Mouse (Mus musculus) liver, embryonic 11.5 days (tissue): ENCODE measurements around the gene Fbxo47. TPM values are rescaled to one million over a fixed set of nuclear protein-coding genes. Genes with fewer than 3 reads are reported as not detected.

Experiments
- ATAC-seq: fragments of 200-750 bp; cut with Nextera tagmentation; replicated peaks from 2 replicates; pipeline ENCODE4 v1.8.0; 2017; ENCODE audit warnings: moderate number of reproducible peaks, mild to moderate bottlenecking, moderate TSS enrichment, moderate library complexity; ENCODE audit not compliant: low FRiP score
- DNase-seq: peaks from one replicate; pipeline ENCODE4 v3.0.0-alpha.2; 2017; ENCODE audit warnings: low spot score
- H3K27ac ChIP-seq: fragments of 300-500 bp; sonication (generic); 2 replicates; pipeline ENCODE4 v1.5.1; 2014; ENCODE audit warnings: mild to moderate bottlenecking, low read depth, low read length, control low read depth
- H3K27me3 ChIP-seq: fragments of 300-500 bp; sonication (generic); replicated peaks from 2 replicates; pipeline ENCODE4 v1.6.1; 2014; ENCODE audit warnings: low read length, mixed read lengths; ENCODE audit not compliant: control insufficient read depth, insufficient read depth
- H3K36me3 ChIP-seq: fragments of 300-500 bp; sonication (generic); 2 replicates; pipeline ENCODE4 v1.6.1; 2014; ENCODE audit warnings: mild to moderate bottlenecking, low read length, moderate library complexity, mixed read lengths; ENCODE audit not compliant: control insufficient read depth, insufficient read depth
- H3K4me1 ChIP-seq: fragments of 300-500 bp; sonication (generic); replicated peaks from 2 replicates; pipeline ENCODE4 v1.6.1; 2014; ENCODE audit warnings: low read length, mixed read lengths; ENCODE audit not compliant: control insufficient read depth, insufficient read depth
- H3K4me2 ChIP-seq: fragments of 300-500 bp; sonication (generic); 2 replicates; pipeline ENCODE4 v1.6.1; 2014; ENCODE audit warnings: mild to moderate bottlenecking, control low read depth, moderate library complexity
- H3K4me3 ChIP-seq: fragments of 300-500 bp; sonication (generic); 2 replicates; pipeline ENCODE4 v1.5.1; 2014; ENCODE audit warnings: low read depth, low read length, control low read depth
- H3K9ac ChIP-seq: fragments of 300-500 bp; sonication (generic); 2 replicates; pipeline ENCODE4 v1.6.1; 2014; ENCODE audit warnings: low read depth, low read length, control low read depth
- H3K9me3 ChIP-seq: fragments of 300-500 bp; sonication (generic); 2 replicates; pipeline ENCODE4 v1.6.1; 2016; ENCODE audit warnings: low read length, inconsistent platforms, mixed read lengths; ENCODE audit not compliant: control insufficient read depth
- WGBS: fragments of 180-500 bp; shearing (Covaris S2); extraction: QIAGEN DNeasy Blood & Tissue Kit; methylation state at CpG from one replicate; pipeline ENCODE4 v1.1.7; 2014; 5-methylcytosine and 5-hydroxymethylcytosine counted together
- polyA plus RNA-seq: library from polyadenylated mRNA; unstranded; fragments of >200 nt; fragmentation: Nextera tagmentation; extraction: Ambion mirVana; gene quantifications from 2 replicates; pipeline ENCODE4 v1.2.1, GENCODE M21; 2014

Fbxo47 gene
- polyA plus RNA-seq, 1 experiment from 2014 or later, result 1.1 TPM

DNA sequence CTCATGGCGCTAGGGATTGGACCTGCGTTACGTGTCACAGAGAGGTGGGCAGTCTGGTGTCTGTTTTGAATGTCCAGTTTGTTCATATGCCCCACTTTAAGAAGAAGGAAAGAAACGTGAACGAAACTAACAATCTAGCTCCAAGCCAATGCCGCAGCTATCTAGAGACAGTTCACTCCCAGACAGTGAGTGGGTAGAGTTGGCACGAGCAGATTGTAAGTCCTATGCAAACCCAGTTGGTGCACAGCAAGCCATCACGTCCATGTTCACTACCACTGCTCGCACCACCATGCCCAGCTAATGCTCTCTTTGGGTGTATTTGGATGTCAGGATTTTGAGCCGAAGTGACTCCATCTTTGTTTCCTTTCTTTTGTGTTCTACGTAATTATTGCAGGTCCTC, 59.8 kb downstream of the Fbxo47 start:
- ATAC-seq (no peak), DNase-seq (no peak)
- Histone ChIP-seq H3K36me3 (peaks cover 8% of the 10 kb centered on the region; the same call in 1 of the 2 replicates), H3K4me3 (no peak overlapping the region), H3K27ac (no peak overlapping the region), H3K9me3 (no peaks in the 10 kb centered on the region), H3K4me2 (no peak overlapping the region), H3K27me3 (no peaks in the 10 kb centered on the region), H3K4me1 (peaks cover 30% of the 10 kb centered on the region), H3K9ac (no peak overlapping the region)
- WGBS, result 90% methylated on average over 11 of the region's 11 CpGs

DNA sequence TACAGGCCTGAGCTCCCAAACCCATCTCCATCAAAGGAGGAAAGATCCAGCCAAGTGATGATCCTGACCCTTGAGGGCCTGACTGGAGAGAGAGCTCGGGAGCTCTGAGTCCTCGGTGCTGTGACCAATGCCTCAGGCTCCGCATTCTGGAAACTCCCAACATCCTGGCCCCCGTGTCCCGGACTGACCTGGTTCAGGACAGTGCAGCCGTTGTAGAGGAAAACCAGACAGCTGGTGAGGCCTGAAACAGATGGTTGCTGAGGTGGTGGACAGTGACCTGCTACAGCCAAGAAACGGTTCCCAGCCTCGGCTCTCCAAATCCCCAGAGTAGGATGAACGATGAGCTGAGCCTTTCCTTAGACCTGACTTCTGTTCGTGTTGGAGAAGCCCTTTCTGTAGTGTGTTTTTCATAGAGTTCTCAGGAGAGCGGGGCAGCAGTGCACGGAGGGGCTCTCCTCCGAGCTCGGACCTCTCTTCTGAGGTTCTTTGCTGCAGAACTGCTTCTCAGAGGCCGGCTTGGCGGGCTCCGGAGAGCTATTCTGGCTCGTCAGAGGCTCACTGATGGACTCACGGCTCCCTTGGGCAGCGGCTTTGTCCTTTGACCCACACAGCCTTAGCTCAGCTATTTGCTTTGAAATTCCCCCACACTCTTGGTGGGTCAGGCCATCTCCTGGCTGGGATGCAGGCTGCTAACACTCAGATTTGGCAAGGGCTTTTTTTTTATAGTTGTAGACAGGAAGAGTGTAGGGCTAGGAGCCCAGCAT, 60.9 kb downstream of the Fbxo47 start:
- peaks cover 8% of the 10 kb centered on the region; the same call in 1 of the 2 replicates for H3K36me3 ChIP-seq
- 0 out of 2 replicates have a peak overlapping the region, but pooled peaks have one; percentile 11 for H3K27ac ChIP-seq
- DNase-seq, result no peak
- H3K9me3 ChIP-seq, result no peaks in the 10 kb centered on the region
- H3K9ac ChIP-seq, result no peak overlapping the region
- no peak overlapping the region for H3K4me3 ChIP-seq
- no peak for ATAC-seq
- peaks cover 42% of the 10 kb centered on the region for H3K4me1 ChIP-seq
- WGBS, result 80% methylated on average over 20 of the region's 20 CpGs
- H3K27me3 ChIP-seq, result no peaks in the 10 kb centered on the region
- H3K4me2 ChIP-seq, result no peak overlapping the region

DNA sequence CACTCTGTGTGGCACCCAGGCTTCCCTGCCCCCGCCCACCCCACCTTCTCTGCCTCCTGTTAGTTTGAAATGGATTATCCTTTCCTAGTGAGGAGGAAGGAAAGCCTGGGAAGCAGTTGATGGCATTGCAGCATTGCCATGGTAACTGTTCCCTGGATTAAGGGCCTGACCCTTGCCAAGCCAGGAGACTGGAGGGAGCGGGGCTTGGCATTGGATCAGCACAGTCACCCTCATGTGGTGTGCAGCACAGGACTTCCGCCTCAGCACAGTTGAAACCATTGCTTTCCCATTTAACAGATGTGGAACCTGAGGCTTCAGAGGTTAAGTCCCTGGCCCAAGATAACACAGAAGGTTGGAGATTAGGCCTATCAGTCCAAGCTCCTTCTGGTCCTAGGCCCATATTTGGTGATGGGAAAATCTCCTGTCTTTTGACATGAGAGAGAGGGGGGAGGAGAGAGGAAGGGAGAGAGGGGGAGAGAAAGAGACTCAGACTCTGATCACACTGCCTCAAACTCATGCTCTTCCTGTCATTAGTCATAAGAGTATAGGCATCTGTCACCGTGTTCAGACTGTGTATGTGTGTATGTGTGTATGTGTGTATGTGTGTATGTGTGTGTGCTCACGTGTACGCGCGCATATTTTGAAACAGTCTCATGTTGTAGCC, 62.4 kb downstream of the Fbxo47 start:
- Histone ChIP-seq H3K9ac (no peak overlapping the region), H3K4me3 (no peak overlapping the region), H3K36me3 (peaks cover 8% of the 10 kb centered on the region; the same call in 1 of the 2 replicates), H3K27ac (peak overlapping the region; percentile 54), H3K4me1 (peaks cover 55% of the 10 kb centered on the region), H3K27me3 (no peaks in the 10 kb centered on the region), H3K4me2 (no peak overlapping the region), H3K9me3 (no peaks in the 10 kb centered on the region)
- no peak for DNase-seq
- 91% methylated on average over 8 of the region's 8 CpGs for WGBS
- no peak for ATAC-seq

DNA sequence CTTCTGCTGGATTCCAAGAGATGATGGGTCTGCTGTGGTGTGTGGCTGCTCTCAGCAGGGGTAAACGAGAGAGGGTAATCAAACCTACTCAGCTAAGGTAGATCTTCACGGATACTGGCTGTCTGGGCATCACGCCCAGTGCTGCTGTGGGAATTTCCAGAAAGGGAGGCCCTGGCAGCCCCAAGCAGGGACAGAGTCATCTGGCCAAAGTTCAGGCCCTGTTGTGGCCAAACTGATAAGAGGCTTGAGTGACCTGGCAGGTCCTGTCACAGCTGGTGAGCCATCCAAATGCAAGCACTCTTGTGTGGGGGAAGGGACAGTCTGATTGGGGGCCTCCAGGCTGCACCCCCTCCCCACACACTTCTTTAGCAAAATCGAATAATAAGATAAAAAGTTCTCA, 63.1 kb downstream of the Fbxo47 start:
- Histone ChIP-seq H3K27ac (peak overlapping the region; percentile 54; the same call in 1 of the 2 replicates), H3K27me3 (no peaks in the 10 kb centered on the region), H3K4me3 (no peak overlapping the region), H3K36me3 (peaks cover 8% of the 10 kb centered on the region; the same call in 1 of the 2 replicates), H3K9ac (no peak overlapping the region), H3K9me3 (no peaks in the 10 kb centered on the region), H3K4me1 (peaks cover 52% of the 10 kb centered on the region), H3K4me2 (no peak overlapping the region)
- WGBS, result 36% methylated on average over 4 of the region's 4 CpGs
- DNase-seq (no peak), ATAC-seq (peak; percentile 62)

DNA sequence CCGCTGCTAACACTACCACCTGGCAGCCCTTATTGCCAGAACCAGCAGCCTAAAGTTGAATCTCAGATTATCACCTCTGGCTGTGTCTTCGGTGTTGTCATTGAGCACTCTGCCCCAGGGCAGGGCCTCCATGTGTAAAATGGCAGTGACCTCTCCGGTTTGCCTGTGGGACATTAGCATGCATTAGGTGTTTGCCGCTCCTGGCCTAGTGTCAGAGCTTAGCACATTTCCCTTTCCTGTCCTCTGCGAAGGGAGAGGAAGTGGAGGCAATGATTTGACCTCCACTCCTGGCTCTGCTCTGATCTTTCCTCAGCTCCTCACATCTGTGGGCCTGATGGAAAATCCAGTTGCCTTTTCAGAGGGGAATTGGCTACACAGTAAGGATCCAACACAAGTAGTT, 64.0 kb downstream of the Fbxo47 start:
- H3K27ac ChIP-seq, result no peak overlapping the region
- peaks cover 4% of the 10 kb centered on the region; the same call in 1 of the 2 replicates for H3K36me3 ChIP-seq
- DNase-seq (no peak), ATAC-seq (no peak)
- H3K4me3 ChIP-seq, result no peak overlapping the region
- 71% methylated on average over 5 of the region's 5 CpGs for WGBS
- H3K27me3 ChIP-seq, result no peaks in the 10 kb centered on the region
- no peak overlapping the region for H3K4me2 ChIP-seq
- no peak overlapping the region for H3K9ac ChIP-seq
- peaks cover 55% of the 10 kb centered on the region for H3K4me1 ChIP-seq
- no peaks in the 10 kb centered on the region for H3K9me3 ChIP-seq

DNA sequence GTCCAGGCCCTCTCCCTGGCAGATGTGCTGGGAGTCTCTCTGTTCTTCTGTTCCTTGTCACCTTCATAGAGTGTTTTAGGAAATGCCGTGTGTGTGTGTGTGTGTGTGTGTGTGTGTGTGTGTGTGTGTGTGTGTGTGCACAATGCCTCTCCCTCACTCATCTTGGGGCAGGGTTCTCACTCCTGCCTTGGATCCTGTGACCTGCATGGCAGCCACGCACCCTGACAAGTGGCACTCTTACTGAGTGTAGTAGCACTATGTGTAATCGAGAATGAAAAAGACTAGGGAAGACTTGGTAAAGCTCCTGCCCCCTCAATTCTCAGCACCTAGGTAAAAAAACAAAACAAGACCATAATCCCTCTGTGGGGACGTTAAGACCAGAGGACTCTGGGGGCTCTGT, 64.9 kb downstream of the Fbxo47 start:
- H3K9ac ChIP-seq, result peak overlapping the region; percentile 44; the same call in 1 of the 2 replicates
- H3K9me3 ChIP-seq, result no peaks in the 10 kb centered on the region
- no peaks in the 10 kb centered on the region for H3K27me3 ChIP-seq
- DNase-seq, result no peak
- peak overlapping the region; percentile 62; the same call in 1 of the 2 replicates for H3K27ac ChIP-seq
- no peak overlapping the region for H3K4me3 ChIP-seq
- no peak for ATAC-seq
- H3K36me3 ChIP-seq, result peaks cover 4% of the 10 kb centered on the region; the same call in 1 of the 2 replicates
- peaks cover 55% of the 10 kb centered on the region for H3K4me1 ChIP-seq
- no peak overlapping the region; the same call in 1 of the 2 replicates for H3K4me2 ChIP-seq
- 70% methylated on average over 4 of the region's 4 CpGs for WGBS

DNA sequence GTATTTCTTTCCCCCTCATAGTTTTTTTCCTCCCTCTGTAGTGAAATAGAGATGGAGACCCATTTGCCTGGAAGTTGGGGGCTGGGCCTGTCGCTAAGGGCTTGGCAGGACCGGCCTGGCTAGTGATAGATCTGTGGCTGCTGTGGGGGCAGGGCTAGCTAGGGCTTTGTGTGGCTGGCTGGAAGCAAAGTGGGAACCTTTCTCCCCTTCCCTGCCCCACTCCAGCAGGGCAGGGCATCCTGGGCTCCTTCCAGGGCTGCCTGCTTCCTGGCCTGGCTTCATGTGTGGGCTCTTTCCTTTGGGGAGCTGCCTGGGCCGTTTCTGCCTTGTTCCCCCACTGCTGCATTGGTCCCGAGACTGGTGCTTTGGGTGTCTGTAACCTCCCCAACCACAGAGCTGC, 65.4 kb downstream of the Fbxo47 start:
- H3K36me3 ChIP-seq, result peaks cover 2% of the 10 kb centered on the region; the same call in 1 of the 2 replicates
- ATAC-seq (no peak), DNase-seq (no peak)
- WGBS, result 18% methylated on average over 4 of the region's 4 CpGs
- H3K4me2 ChIP-seq, result peak overlapping the region; percentile 4; the same call in 1 of the 2 replicates
- H3K27me3 ChIP-seq, result no peaks in the 10 kb centered on the region
- peaks cover 56% of the 10 kb centered on the region for H3K4me1 ChIP-seq
- H3K4me3 ChIP-seq, result no peak overlapping the region
- H3K9ac ChIP-seq, result peak overlapping the region; percentile 44; the same call in 1 of the 2 replicates
- H3K9me3 ChIP-seq, result no peaks in the 10 kb centered on the region
- peak overlapping the region; percentile 62 for H3K27ac ChIP-seq

DNA sequence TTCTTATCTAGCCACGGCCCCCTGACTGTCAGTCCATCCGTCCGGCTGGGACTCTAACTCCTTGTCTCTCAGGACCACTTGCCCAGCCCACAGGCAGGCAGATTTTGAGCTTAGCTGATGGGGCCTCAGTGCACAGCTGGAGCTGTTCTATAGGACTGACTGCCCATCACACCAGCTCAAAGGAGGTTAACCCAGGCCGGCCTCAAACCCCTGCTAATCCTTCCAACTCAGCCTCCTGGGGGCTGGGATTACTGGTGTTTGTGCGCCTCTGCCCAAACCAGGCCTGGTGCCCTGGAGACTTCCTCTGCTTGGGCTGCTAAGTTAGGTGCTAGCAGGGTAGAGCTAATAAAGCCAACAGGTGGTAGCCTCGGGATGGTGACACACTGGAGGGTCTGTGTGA, 66.0 kb downstream of the Fbxo47 start:
- no peak for DNase-seq
- Histone ChIP-seq H3K27ac (peak overlapping the region; percentile 46), H3K9ac (no peak overlapping the region; the same call in 1 of the 2 replicates), H3K36me3 (peaks cover 2% of the 10 kb centered on the region; the same call in 1 of the 2 replicates), H3K4me2 (peak overlapping the region; percentile 4; the same call in 1 of the 2 replicates), H3K27me3 (no peaks in the 10 kb centered on the region), H3K4me3 (no peak overlapping the region), H3K4me1 (peaks cover 62% of the 10 kb centered on the region), H3K9me3 (no peaks in the 10 kb centered on the region)
- WGBS, result 32% methylated on average over 6 of the region's 6 CpGs
- no peak for ATAC-seq
